In the genomic region with DNA sequence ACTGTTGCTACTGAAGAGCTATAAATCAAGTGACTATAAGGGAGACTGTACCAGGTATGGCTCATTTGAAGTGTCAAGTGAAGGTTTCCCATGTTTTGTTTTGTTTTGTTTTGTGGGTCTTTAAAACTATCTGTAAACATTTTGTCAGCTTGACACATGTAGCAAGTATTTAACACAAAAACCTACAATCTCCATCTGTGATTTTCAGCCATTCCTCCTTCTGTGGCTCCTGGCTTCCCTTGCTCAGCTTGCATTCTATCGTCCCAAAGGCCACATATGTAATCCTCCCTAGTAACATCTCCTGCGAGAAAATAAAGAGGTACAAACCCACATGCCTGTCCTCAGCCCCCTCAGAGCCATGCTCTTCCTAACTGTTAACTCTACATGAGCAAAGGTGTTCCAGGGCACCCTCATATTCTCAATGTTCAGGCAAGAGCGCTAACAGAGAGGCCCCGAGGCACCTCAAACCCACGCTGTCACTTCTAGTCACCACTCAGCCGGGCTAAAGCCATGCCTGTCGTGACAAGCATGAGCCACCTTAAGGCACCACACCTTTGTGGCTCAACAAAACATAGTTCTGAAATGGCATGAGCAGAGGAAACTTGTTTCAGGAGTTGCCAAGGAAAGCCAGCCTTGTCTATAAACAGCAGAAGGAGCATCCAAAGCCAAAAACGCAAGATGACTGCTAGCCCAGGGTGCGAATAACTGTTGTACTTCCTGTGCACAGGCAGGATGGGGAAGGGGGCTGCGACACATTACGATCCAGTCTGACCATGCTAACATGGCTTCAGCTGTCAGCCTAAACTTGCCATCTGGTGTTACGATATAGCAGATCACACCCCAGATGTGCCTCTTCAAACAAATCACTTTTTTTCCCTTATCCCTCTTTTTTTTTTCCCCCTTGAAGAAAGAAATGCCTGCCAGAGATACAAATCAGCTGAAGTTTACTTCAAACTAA, we compare ENCODE assay signal across 17 mouse cellular contexts. TPM values are rescaled to one million over a fixed set of nuclear protein-coding genes. Genes with fewer than 3 reads are reported as not detected.
DNase-seq lines count a peak whose midpoint lies in the region; ATAC-seq and TF ChIP-seq lines count a peak whose summit lies in the region.
"Had no signal": no experiment of that assay in that cellular context is flagged by ENCODE, and none has a peak within 500 bp of the region (broad histone marks: within the 10 kb centered on the region; RNA-seq: fewer than 3 reads in every experiment).

No protein-coding gene starts in this region.

- no peak overlapping the region for H3K9ac ChIP-seq in lung, embryonic 14.5 days
- no peak overlapping the region for H3K9ac ChIP-seq in forebrain, embryonic 15.5 days (replicated peaks)
- H3K9ac ChIP-seq in limb, embryonic 15.5 days: no peak overlapping the region
- H3K9ac ChIP-seq: hindbrain, embryonic 13.5 days; liver, embryonic 14.5 days; neural tube, embryonic 13.5 days had no signal

- peak; percentile 84 for DNase-seq in lung, embryonic 14.5 days
- no peak for DNase-seq in lung, adult 2 months
- DNase-seq in embryo, embryonic 9.5 days (ENCODE audit: extremely low spot score): peak; percentile 12
- no peak for DNase-seq in layer of hippocampus, postnatal 36 days
- DNase-seq in layer of hippocampus, adult 8-10 months (ENCODE audit: low spot score in 2 of 2): no peak
- DNase-seq in urinary bladder, adult 2 months (ENCODE audit: low spot score): no peak
- DNase-seq: adrenal gland, adult 8-10 months; B cell, adult 2 months; cerebellum, postnatal 36 days; gastrocnemius, postnatal 36 days; kidney, adult 8-10 months had no signal

- TF ChIP-seq POLR2A in lung, adult 2 months (IDR thresholded peaks at IDR 0.05; ENCODE audit: borderline replicate concordance, extremely low read depth, low read depth, low read length): no peak

- TF ChIP-seq CTCF in lung, embryonic 14.5 days (IDR thresholded peaks at IDR 0.05; ENCODE audit: low read depth): no peak
- no peak for TF ChIP-seq CTCF in lung, adult 2 months (IDR thresholded peaks at IDR 0.05; ENCODE audit: insufficient read depth, low read length)

- peak; percentile 64 for ATAC-seq in lung, embryonic 14.5 days (ENCODE audit: insufficient read depth)
- ATAC-seq in forebrain, embryonic 15.5 days (replicated peaks): peak; percentile 84
- ATAC-seq in limb, embryonic 15.5 days (ENCODE audit: insufficient number of reproducible peaks, low FRiP score, low TSS enrichment, low read depth): no peak

- H3K4me1 ChIP-seq in lung, embryonic 14.5 days (ENCODE audit: insufficient read depth): peaks cover 4% of the 10 kb centered on the region; the same call in 1 of the 2 replicates
- peaks cover 2% of the 10 kb centered on the region; the same call in 1 of the 2 replicates for H3K4me1 ChIP-seq in lung, adult 2 months (ENCODE audit: control insufficient read depth, insufficient read depth, low read length)
- peaks cover 8% of the 10 kb centered on the region; the same call in 1 of the 2 replicates for H3K4me1 ChIP-seq in forebrain, embryonic 15.5 days
- peaks cover 47% of the 10 kb centered on the region for H3K4me1 ChIP-seq in limb, embryonic 15.5 days

- H3K36me3 ChIP-seq in lung, embryonic 14.5 days (ENCODE audit: insufficient read depth): no peaks in the 10 kb centered on the region
- no peaks in the 10 kb centered on the region for H3K36me3 ChIP-seq in forebrain, embryonic 15.5 days
- H3K36me3 ChIP-seq in limb, embryonic 15.5 days: no peaks in the 10 kb centered on the region
- H3K36me3 ChIP-seq: hindbrain, embryonic 13.5 days; neural tube, embryonic 13.5 days had no signal

- no peaks in the 10 kb centered on the region for H3K9me3 ChIP-seq in lung, embryonic 14.5 days (ENCODE audit: low read depth, low read length)
- no peaks in the 10 kb centered on the region for H3K9me3 ChIP-seq in forebrain, embryonic 15.5 days
- no peaks in the 10 kb centered on the region for H3K9me3 ChIP-seq in limb, embryonic 15.5 days
- H3K9me3 ChIP-seq: hindbrain, embryonic 13.5 days; neural tube, embryonic 13.5 days had no signal

- H3K4me3 ChIP-seq in lung, embryonic 14.5 days (ENCODE audit: low read depth, low read length): no peak overlapping the region
- H3K4me3 ChIP-seq in lung, adult 2 months (replicated peaks; ENCODE audit: extremely low read depth, low read depth, low read length): no peak overlapping the region
- H3K4me3 ChIP-seq in forebrain, embryonic 15.5 days: no peak overlapping the region
- no peak overlapping the region for H3K4me3 ChIP-seq in limb, embryonic 15.5 days
- H3K4me3 ChIP-seq: hindbrain, embryonic 13.5 days; neural tube, embryonic 13.5 days had no signal

- H3K27ac ChIP-seq in lung, embryonic 14.5 days (ENCODE audit: low read depth): peak overlapping the region; percentile 43; the same call in 1 of the 2 replicates
- no peak overlapping the region for H3K27ac ChIP-seq in forebrain, embryonic 15.5 days (replicated peaks)
- H3K27ac ChIP-seq in limb, embryonic 15.5 days: peak overlapping the region; percentile 60; the same call in 1 of the 2 replicates
- H3K27ac ChIP-seq: hindbrain, embryonic 13.5 days; liver, embryonic 14.5 days; neural tube, embryonic 13.5 days had no signal

- H3K27me3 ChIP-seq in lung, embryonic 14.5 days (ENCODE audit: insufficient read depth, low read length): no peaks in the 10 kb centered on the region
- peaks cover 20% of the 10 kb centered on the region for H3K27me3 ChIP-seq in forebrain, embryonic 15.5 days
- H3K27me3 ChIP-seq in limb, embryonic 15.5 days: no peaks in the 10 kb centered on the region
- H3K27me3 ChIP-seq: neural tube, embryonic 13.5 days had no signal

- 25% methylated on average over 12 of the region's 12 CpGs for WGBS in lung, embryonic 14.5 days
- 50% methylated on average over 12 of the region's 12 CpGs for WGBS in lung, adult 2 months
- 66% methylated on average over 12 of the region's 12 CpGs for WGBS in forebrain, embryonic 15.5 days
- WGBS in limb, embryonic 15.5 days: 34% methylated on average over 12 of the region's 12 CpGs

- H3K4me2 ChIP-seq in lung, embryonic 14.5 days: peak overlapping the region; percentile 23; the same call in 1 of the 2 replicates
- H3K4me2 ChIP-seq in forebrain, embryonic 15.5 days (replicated peaks): no peak overlapping the region
- no peak overlapping the region for H3K4me2 ChIP-seq in limb, embryonic 15.5 days
- H3K4me2 ChIP-seq: hindbrain, embryonic 13.5 days; neural tube, embryonic 13.5 days had no signal

RNA-seq across cellular contexts. Expression of a gene that starts 42.0 kb away (rescaled TPM):
- polyA plus RNA-seq in lung, embryonic 14.5 days (2014; fragmentation: Nextera tagmentation; extraction: Ambion mirVana): 7.1 and 8.4 TPM in 2 replicates
- polyA plus RNA-seq in lung, adult 2 months (2012; rRNA removed): 4.4 and 7.4 TPM in 2 replicates
- polyA plus RNA-seq in forebrain, embryonic 15.5 days (2015; fragmentation: Nextera tagmentation; extraction: Ambion mirVana): 2.3 and 2.7 TPM in 2 replicates
- 23.6 and 24.1 TPM in 2 replicates for polyA plus RNA-seq in limb, embryonic 15.5 days (2015; fragmentation: Nextera tagmentation; extraction: Ambion mirVana)
- 1 to 10 TPM in 1 of 2 experiments, under 1 TPM in 1; 0.92 to 1.9 TPM for total RNA-seq in layer of hippocampus, postnatal 36 days (2021)
- 1 to 10 TPM; 1.2 to 2.2 (median 1.3) TPM for total RNA-seq in layer of hippocampus, adult 8-10 months (2022)
- 9.7 and 14.4 TPM in 2 replicates for polyA plus RNA-seq in urinary bladder, adult 2 months (2012; rRNA removed)
- total RNA-seq: megakaryocyte-erythroid progenitor cell, adult 5-6 weeks had no signal

Comparison
In these comparisons a context has a peak if more than half of its experiments do, and no peak if none do; other contexts are left out.
1. DNase-seq: peak in lung, embryonic 14.5 days (single experiment) and embryo, embryonic 9.5 days (single experiment); none in lung, adult 2 months (single experiment), layer of hippocampus, postnatal 36 days (0 of 2), layer of hippocampus, adult 8-10 months (0 of 2) and urinary bladder, adult 2 months (single experiment).